Mouse (Mus musculus) NIH3T3 (cell line): ENCODE measurements around the gene Knstrn.

Experiments
- DNase-seq: peaks from one replicate; pipeline ENCODE4 v3.0.0-alpha.2; 2012; ENCODE audit warnings: low read depth

Knstrn gene

GRCm38 (mm10) chr2:118861454-118862339, 47.9 kb downstream of the Knstrn start, which contains the start of gene Ivd:
Gene Ivd, plus strand, starts transcription at chr2:118861954.
- peak; percentile 98 for DNase-seq

DNA sequence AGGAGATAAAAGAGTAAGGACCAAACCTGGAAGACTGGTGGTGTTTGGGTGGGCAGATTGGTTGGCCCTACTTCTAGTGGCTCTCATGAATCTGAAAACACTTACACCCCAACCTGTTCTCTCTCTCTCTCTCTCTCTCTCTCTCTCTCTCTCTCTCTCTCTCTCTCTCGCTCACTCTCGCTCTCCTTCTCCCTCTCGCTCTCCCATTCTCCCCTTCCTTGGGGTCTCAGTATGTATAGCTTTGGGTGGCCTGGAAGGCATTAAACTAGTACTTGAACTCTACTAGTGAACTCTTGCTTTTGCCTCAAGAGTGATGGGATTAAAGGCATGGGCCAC, 48.5 kb downstream of the Knstrn start:
- DNase-seq, result no peak

DNA sequence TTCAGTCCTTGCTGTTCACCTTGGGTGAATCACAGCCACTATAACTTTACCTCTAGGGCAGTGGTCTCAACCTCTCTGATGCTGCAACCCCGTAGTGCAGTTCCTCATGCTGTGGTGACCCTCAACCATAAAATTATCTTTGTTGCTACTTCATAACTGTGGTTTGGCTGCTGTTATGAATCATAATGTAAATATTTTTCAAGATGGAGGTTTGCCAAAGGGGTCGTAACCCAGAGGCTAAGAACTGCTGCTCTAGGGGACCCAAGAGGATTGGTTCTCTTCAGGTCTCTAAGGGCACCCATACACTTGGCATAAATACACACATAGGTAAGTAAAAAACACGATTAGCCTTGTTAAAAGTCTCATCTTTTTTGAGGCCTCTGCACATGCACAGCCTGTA, 56.8 kb downstream of the Knstrn start:
- peak; percentile 72 for DNase-seq

- DNase-seq, result peak; percentile 47
These were observed 57.2 kb downstream of the Knstrn start for GRCm38 (mm10) chr2:118871032-118871431.

GRCm38 (mm10) chr2:118873018-118873417, 59.2 kb downstream of the Knstrn start:
- DNase-seq, result no peak

DNA sequence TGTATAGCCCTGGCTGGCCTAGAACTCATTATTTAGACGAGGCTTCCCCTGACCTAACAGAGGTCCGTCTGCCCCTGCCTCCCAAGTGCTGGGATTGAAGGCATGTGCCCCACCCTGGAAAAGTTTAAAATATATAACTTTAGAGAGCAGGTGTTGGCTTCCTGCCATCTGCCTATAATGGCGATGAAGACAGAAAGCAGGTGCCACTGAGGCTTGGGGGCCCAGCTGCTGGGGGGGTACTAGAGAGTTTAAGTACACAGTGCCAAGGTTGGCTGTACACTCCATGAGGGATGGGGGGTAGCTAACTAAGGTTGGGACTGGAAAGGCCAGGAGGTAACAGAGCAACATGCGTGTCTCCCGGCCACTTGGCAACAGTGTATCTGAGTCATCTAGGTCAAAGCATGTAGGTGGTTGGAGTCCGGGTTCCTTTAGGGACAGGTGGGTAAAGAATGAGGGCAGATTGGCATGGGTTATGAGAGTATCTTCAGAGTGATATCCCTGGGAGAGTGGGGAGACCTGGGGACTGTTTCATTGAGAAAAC, 60.2 kb downstream of the Knstrn start:
- DNase-seq, result no peak

- DNase-seq, result no peak
These were observed 61.5 kb downstream of the Knstrn start for GRCm38 (mm10) chr2:118875316-118875715.

GRCm38 (mm10) chr2:118876453-118876852, 62.6 kb downstream of the Knstrn start:
- DNase-seq, result no peak

DNA sequence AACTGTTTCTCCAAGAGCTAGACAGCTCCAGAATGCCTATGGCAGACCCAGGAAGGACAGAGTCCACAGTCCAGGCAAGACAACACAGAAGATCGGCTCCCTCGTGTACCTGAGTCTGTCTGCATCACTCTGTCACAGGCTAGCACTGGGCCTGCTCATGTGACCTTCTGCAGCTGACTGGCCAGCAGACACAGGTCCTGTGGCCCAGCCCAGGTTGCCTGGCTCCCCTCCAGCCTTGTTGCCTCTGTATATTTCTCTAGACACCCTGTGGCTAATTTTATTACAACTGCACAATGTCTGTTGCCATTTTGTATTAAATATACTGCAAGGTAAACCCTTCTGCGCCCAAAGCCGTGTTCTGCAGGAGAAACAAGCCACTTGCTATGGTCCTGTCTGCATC, 67.2 kb downstream of the Knstrn start:
- DNase-seq, result no peak

GRCm38 (mm10) chr2:118881956-118882355, 68.2 kb downstream of the Knstrn start:
- DNase-seq, result no peak

DNA sequence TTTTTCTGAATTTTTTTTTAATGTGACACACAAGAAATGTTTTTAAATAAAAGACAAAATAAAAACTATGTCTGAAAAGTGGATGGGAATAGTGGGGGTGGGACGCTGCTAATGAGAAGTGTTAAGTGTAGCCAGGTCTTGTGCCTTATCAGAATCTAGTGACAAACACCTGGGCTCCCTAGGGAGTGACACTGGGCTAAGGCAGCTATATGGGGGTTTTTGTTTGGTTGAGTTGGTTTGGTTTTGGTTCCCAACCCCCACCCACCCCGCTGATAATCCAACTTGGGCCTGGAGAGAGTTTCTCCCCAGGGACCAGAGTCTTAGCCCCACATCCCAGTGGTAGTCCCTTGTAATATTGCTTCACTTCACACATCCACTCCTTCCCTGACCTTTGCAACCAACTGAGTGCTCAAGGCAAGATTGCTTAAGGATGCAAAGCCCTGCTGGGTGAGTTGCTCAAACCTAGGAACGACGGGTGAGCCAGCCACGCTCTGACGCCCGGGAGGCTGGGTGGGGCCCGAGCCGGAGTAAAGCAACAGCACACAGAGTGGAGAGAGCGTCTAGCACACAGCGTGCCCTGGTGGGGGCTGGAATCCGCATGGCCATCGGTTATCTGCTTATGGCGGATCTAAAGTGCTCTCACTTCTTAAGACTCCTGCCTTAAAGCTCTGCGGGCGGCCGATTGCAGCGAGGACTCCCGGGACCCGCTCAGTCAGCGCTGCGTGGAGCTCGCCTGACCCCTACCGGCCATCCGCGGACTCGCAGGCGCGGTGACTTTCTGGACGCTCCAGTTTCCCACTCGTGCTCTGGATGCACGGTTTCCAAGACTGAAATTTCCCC, 69.3 kb downstream of the Knstrn start:
- peak; percentile 91 for DNase-seq

DNA sequence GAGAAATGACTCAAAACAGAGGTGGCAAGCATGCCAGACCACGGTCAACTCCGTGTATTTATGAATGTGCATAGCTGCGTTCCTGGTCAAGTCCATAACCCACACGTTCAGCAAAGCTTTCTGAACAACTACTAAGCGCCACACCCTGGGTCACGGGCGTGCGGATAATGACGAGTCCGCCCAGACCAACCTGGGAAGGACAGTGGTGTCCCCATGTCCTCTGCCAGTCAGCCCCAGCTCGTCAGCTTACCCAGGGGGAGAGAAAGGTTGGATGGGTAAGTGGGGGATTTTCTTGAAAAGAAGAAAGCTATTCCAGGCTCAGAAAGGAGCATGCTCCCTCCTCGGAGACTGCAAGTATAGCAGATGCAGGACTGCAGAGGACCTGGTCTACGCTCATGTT, 73.6 kb downstream of the Knstrn start:
- no peak for DNase-seq

- DNase-seq, result peak; percentile 18
These were observed 74.2 kb downstream of the Knstrn start for GRCm38 (mm10) chr2:118887845-118888548.

DNA sequence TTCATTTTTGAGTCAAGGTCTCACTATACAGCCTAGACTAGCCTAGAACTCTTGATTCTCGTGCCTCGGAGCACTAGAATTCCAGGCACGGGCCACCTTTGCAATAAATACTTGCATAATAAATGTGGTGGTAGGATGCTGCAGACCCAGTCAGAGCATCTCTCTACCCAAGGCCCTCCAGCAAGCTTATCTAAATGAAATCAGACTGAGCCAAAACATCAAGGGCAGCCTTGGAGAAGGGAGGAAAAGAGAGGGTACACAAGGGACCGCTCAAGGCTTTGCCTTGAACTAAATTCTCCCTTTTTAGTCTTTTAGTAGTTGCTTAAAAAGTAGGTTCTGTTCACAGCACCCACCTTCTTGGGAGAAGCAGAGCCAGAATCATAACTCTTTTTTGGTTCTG, 77.4 kb downstream of the Knstrn start:
- no peak for DNase-seq

GRCm38 (mm10) chr2:118895990-118896913, 82.4 kb downstream of the Knstrn start:
- no peak for DNase-seq

DNA sequence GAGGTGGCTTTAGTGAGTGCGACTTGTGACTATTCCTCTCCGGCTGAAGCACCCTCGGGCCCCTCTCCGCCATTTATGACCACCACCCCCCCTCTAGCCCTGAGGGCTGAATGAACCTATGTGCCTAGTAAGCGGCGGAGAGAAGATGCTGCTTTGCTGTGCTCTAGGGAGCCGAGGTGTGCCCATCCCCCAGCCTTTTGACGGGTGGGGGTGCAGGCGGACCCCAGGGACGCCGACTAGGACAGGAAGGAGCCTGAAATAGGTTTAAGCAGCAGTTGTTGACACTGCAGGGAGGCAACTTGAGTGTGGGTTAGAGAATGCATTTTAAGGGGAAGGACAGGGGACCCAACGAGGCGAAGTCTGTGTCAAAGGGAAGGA, 83.1 kb downstream of the Knstrn start:
- DNase-seq, result no peak

GRCm38 (mm10) chr2:118897392-118897791, 83.6 kb downstream of the Knstrn start:
- no peak for DNase-seq

- no peak for DNase-seq
These were observed 84.0 kb downstream of the Knstrn start for GRCm38 (mm10) chr2:118897808-118898207.

GRCm38 (mm10) chr2:118898771-118899170, 85.0 kb downstream of the Knstrn start:
- no peak for DNase-seq

DNA sequence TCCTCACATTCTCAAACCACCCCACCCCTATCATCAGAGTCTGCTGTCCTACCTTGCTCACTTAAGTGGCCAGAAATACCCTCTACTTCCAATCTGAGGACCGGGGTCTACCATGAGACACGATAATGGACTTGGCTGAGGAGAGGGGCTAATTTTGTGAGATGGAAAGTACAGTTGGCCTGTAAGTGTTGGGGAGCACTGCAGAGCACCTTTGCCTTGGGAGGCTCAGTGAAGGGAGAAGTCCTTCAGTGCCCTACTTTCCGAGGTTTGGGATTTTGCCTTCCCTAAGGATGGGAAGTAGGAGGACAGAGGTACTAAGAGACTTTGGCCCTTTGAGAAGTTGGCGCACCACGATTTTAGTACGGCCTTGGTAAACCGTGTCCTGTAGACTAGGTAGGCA, 85.5 kb downstream of the Knstrn start:
- DNase-seq, result no peak
